In genomic region chr8:83900266-83900956, GRCm38 (mm10) we compare ENCODE assay signal across 8 mouse cellular contexts. TPM values are rescaled to one million over a fixed set of nuclear protein-coding genes. Genes with fewer than 3 reads are reported as not detected.
A peak's percentile ranks its signal among the peaks of the same experiment; 100 is the strongest.
DNase-seq lines count a peak whose midpoint lies in the region; ATAC-seq and TF ChIP-seq lines count a peak whose summit lies in the region.

No protein-coding gene starts in this region.

- peaks cover 79% of the 10 kb centered on the region for H3K4me1 ChIP-seq in forebrain, embryonic 10.5 days
- H3K4me1 ChIP-seq in limb, embryonic 11.5 days (ENCODE audit: control insufficient read depth, insufficient read depth, low read length), result peaks cover 41% of the 10 kb centered on the region
- peaks cover 63% of the 10 kb centered on the region for H3K4me1 ChIP-seq in neural tube, embryonic 13.5 days (replicated peaks)

- TF ChIP-seq CTCF in left cerebral cortex, adult 2 months (IDR thresholded peaks at IDR 0.05), result no peak

- H3K36me3 ChIP-seq in forebrain, embryonic 10.5 days (replicated peaks), result peaks cover 5% of the 10 kb centered on the region
- peaks cover 2% of the 10 kb centered on the region; the same call in 1 of the 2 replicates for H3K36me3 ChIP-seq in limb, embryonic 11.5 days (ENCODE audit: control insufficient read depth, insufficient read depth, low read length)
- H3K36me3 ChIP-seq in neural tube, embryonic 13.5 days, result 0 out of 2 replicates have a peak, but pooled peaks cover under 1% of the 10 kb centered on the region

- peak overlapping the region; percentile 81 for H3K4me2 ChIP-seq in limb, embryonic 11.5 days (ENCODE audit: low read depth, severe bottlenecking)
- peak overlapping the region; percentile 80 for H3K4me2 ChIP-seq in neural tube, embryonic 13.5 days

- peaks cover 29% of the 10 kb centered on the region for H3K27me3 ChIP-seq in forebrain, embryonic 10.5 days (ENCODE audit: poor library complexity, severe bottlenecking)
- H3K27me3 ChIP-seq in limb, embryonic 11.5 days (ENCODE audit: control insufficient read depth, insufficient read depth, low read length), result no peaks in the 10 kb centered on the region
- H3K27me3 ChIP-seq in neural tube, embryonic 13.5 days, result peaks cover 4% of the 10 kb centered on the region

- peak overlapping the region; percentile 97 for H3K27ac ChIP-seq in left cerebral cortex, adult 2 months
- peak overlapping the region; percentile 95 for H3K27ac ChIP-seq in forebrain, embryonic 10.5 days
- peak overlapping the region; percentile 95 for H3K27ac ChIP-seq in limb, embryonic 11.5 days (replicated peaks; ENCODE audit: low read depth, low read length)
- H3K27ac ChIP-seq in neural tube, embryonic 13.5 days (replicated peaks), result peak overlapping the region; percentile 99

- intact Hi-C loops in left cerebral cortex, adult 2 months (cut with DNase I), result loop anchor here (1.0 kb wide), 1 partner anchor 21 kb away; no protein-coding TSS in a partner anchor
- intact Hi-C loops in left cerebral cortex, postnatal 14 days (cut with DNase I), result no loop called here

- WGBS in forebrain, embryonic 10.5 days, result 0% methylated on average over 91 of the region's 100 CpGs
- 0% methylated on average over 42 of the region's 100 CpGs for WGBS in limb, embryonic 11.5 days
- WGBS in neural tube, embryonic 13.5 days, result 1% methylated on average over 71 of the region's 100 CpGs

- H3K9ac ChIP-seq in limb, embryonic 11.5 days (ENCODE audit: low read length), result peak overlapping the region; percentile 93
- H3K9ac ChIP-seq in neural tube, embryonic 13.5 days, result peak overlapping the region; percentile 98

- H3K4me3 ChIP-seq in left cerebral cortex, adult 2 months, result peak overlapping the region; percentile 94
- H3K4me3 ChIP-seq in forebrain, embryonic 10.5 days, result peak overlapping the region; percentile 93
- H3K4me3 ChIP-seq in limb, embryonic 11.5 days (ENCODE audit: low read depth, low read length), result peak overlapping the region; percentile 93
- peak overlapping the region; percentile 93 for H3K4me3 ChIP-seq in neural tube, embryonic 13.5 days

- no peaks in the 10 kb centered on the region for H3K9me3 ChIP-seq in forebrain, embryonic 10.5 days
- no peaks in the 10 kb centered on the region for H3K9me3 ChIP-seq in limb, embryonic 11.5 days (ENCODE audit: control insufficient read depth, low read length)
- no peaks in the 10 kb centered on the region for H3K9me3 ChIP-seq in neural tube, embryonic 13.5 days

- ATAC-seq in limb, embryonic 11.5 days (ENCODE audit: insufficient number of reproducible peaks, low FRiP score, low TSS enrichment, low read depth), result no peak
- ATAC-seq in neural tube, embryonic 13.5 days (ENCODE audit: low read depth), result 0 out of 2 replicates have a peak, but pooled peaks have one; percentile 0

- peak in 1 of 2 experiments; percentile 47 for DNase-seq in left cerebral cortex, adult 2 months (ENCODE audit: extremely low spot score in 1 of 2, low spot score in 2 of 2)
- DNase-seq in left cerebral cortex, postnatal 14 days (ENCODE audit: low spot score in 2 of 2), result no peak
- DNase-seq in Muller cell, postnatal 12 days (ENCODE audit: inconsistent ontology term), result peak; percentile 35
- peak; percentile 26 for DNase-seq in forebrain, embryonic 10.5 days (ENCODE audit: extremely low spot score, low spot score)
- DNase-seq in limb, embryonic 11.5 days (ENCODE audit: low spot score), result peak; percentile 61
- DNase-seq in adipocyte (ENCODE audit: low spot score), result no peak
- DNase-seq in cerebellum, postnatal 25 days, result no peak

RNA-seq across cellular contexts. Expression of gene Adgrl1, which starts 0.5 kb away (rescaled TPM):
- 100 to 1,000 TPM; 397 to 418 TPM for total RNA-seq in left cerebral cortex, adult 2 months (2021)
- 100 to 1,000 TPM; 457 to 482 TPM for total RNA-seq in left cerebral cortex, postnatal 14 days (2021)
- polyA plus RNA-seq in forebrain, embryonic 10.5 days (2016; fragmentation: Nextera tagmentation; extraction: Ambion mirVana), result 11.1 and 12.5 TPM in 2 replicates
- polyA plus RNA-seq in limb, embryonic 11.5 days (2014; fragmentation: Nextera tagmentation; extraction: Ambion mirVana), result 20.7 and 23.0 TPM in 2 replicates
- 40.0 and 40.1 TPM in 2 replicates for polyA plus RNA-seq in neural tube, embryonic 13.5 days (2015; fragmentation: Nextera tagmentation; extraction: Ambion mirVana)

RNA-seq across cellular contexts. Expression of gene Gm10644, which starts 54.6 kb away (rescaled TPM):
- under 1 TPM; 0.44 to 0.63 TPM for total RNA-seq in left cerebral cortex, adult 2 months (2021)
- under 1 TPM; 0.19 to 0.20 TPM for total RNA-seq in left cerebral cortex, postnatal 14 days (2021)
- 0.94 and 1.2 TPM in 2 replicates for polyA plus RNA-seq in forebrain, embryonic 10.5 days (2016; fragmentation: Nextera tagmentation; extraction: Ambion mirVana)
- 0.76 and 0.81 TPM in 2 replicates for polyA plus RNA-seq in limb, embryonic 11.5 days (2014; fragmentation: Nextera tagmentation; extraction: Ambion mirVana)
- polyA plus RNA-seq in neural tube, embryonic 13.5 days (2015; fragmentation: Nextera tagmentation; extraction: Ambion mirVana), result 0.62 and 0.77 TPM in 2 replicates

RNA-seq across cellular contexts. Expression of gene Asf1b, which starts 54.9 kb away (rescaled TPM):
- under 1 TPM; 0.35 to 0.66 TPM for total RNA-seq in left cerebral cortex, adult 2 months (2021)
- total RNA-seq in left cerebral cortex, postnatal 14 days (2021), result under 1 TPM; 0.72 to 0.79 TPM
- 112 and 114 TPM in 2 replicates for polyA plus RNA-seq in forebrain, embryonic 10.5 days (2016; fragmentation: Nextera tagmentation; extraction: Ambion mirVana)
- 81.8 and 84.1 TPM in 2 replicates for polyA plus RNA-seq in limb, embryonic 11.5 days (2014; fragmentation: Nextera tagmentation; extraction: Ambion mirVana)
- 12.7 and 14.6 TPM in 2 replicates for polyA plus RNA-seq in neural tube, embryonic 13.5 days (2015; fragmentation: Nextera tagmentation; extraction: Ambion mirVana)

Comparison
In these comparisons a context has a peak if more than half of its experiments do, and no peak if none do; other contexts are left out.
1. DNase-seq: peak in Muller cell, postnatal 12 days (single experiment), forebrain, embryonic 10.5 days (single experiment) and limb, embryonic 11.5 days (single experiment); none in left cerebral cortex, postnatal 14 days (0 of 2), adipocyte (single experiment) and cerebellum, postnatal 25 days (0 of 2).
2. Peak in every context shown above with its lines, with median percentiles within 50 percentile points of each other: H3K27ac ChIP-seq and H3K4me3 ChIP-seq.